Mouse (Mus musculus) spleen, adult 10 weeks (tissue): ENCODE results near the gene D1Ertd622e. TPM values are rescaled to one million over a fixed set of nuclear protein-coding genes. Genes with fewer than 3 reads are reported as not detected.

ENCODE experiments used
- polyA plus RNA-seq: library from polyadenylated mRNA; stranded (reverse); fragments of 350-450 nt; fragmentation: Illumina TruSeq; extraction: RNeasy Lipid Tissue Mini Kit (QIAGEN cat#74804); gene quantifications from one replicate; pipeline ENCODE4 v1.2.3, GENCODE M21; 2015; ENCODE audit warnings: low replicate concordance; ENCODE audit not compliant: insufficient read depth

Gene D1Ertd622e
- polyA plus RNA-seq, result 66.9 TPM

GRCm38 (mm10) chr1:97661406-97662241 lies at the start of gene D1Ertd622e:
D1Ertd622e (minus strand) TSS chr1:97662074.

Other genes starting within 250 kb of the D1Ertd622e start
- gene Gin1, start 108.1 kb upstream of the D1Ertd622e start, polyA plus RNA-seq, result 22.7 TPM
- gene Ppip5k2, start 108.3 kb upstream of the D1Ertd622e start, polyA plus RNA-seq, result 43.3 TPM